Mouse (Mus musculus): ENCODE data around the gene Rybp. TPM values are rescaled to one million over a fixed set of nuclear protein-coding genes. Genes with fewer than 3 reads are reported as not detected.
A peak's percentile ranks its signal among the peaks of the same experiment; 100 is the strongest.

Rybp gene
- polyA plus RNA-seq (2015; fragmentation: Nextera tagmentation; extraction: Ambion mirVana), result 14.4 and 18.8 TPM in 2 replicates

DNA sequence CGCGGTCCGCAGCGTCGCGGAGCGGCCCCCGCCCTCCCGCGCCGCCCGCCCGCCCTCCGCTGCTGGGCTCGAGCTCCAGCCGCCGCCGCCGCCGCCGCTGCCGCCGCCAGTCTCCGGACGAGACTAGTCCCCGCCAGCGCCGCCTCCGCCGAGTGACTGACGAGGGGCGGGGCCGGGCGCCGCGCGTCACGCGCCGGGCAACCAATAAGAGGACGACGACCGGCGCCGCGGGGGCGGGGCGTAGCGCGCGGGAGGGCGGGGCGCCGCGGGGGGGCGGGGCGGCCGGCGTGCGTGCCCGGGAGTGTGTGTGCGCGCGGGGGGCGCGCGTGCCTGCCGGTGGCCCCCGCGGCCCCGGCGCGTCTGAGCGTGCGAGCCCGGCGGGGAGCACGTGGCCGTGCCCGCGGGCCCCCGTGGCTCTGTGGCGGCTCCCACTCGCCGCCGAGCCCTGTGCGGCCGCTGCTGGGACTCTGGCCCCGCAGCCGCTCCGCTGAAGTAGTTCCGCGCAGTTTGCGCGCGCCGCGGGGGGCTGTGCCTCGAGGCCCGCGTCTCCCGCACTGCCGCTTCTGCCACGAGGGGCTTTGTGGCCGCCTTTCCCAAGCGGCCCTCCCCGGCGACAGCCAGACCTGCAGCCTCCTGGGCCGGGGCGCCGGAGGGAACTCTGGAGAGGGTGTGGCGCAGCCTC lies at the start of gene Rybp:
Gene Rybp (minus strand): TSS at position 152 of the 682 bp plus-strand sequence.
- peak; percentile 96 for ATAC-seq (replicated peaks; ENCODE audit: low FRiP score, low read depth)
- H3K36me3 ChIP-seq (ENCODE audit: insufficient read depth, low read length), result no peaks in the 10 kb centered on the region
- H3K9me3 ChIP-seq (replicated peaks; ENCODE audit: low read length), result no peaks in the 10 kb centered on the region
- H3K4me3 ChIP-seq (replicated peaks; ENCODE audit: low read depth, low read length), result peak within 1 kb of the TSS; percentile 80
- under 1% methylated on average over 86 of the region's 112 CpGs for WGBS
- H3K27me3 ChIP-seq (ENCODE audit: insufficient read depth, low read length), result no peaks in the 10 kb centered on the region
- H3K4me1 ChIP-seq (replicated peaks; ENCODE audit: insufficient read depth, low read length), result peaks cover 10% of the 10 kb centered on the region
- peak within 1 kb of the TSS; percentile 95 for H3K27ac ChIP-seq
- no peak for TF ChIP-seq CTCF (IDR thresholded peaks at IDR 0.05; ENCODE audit: low read depth)
- peak within 1 kb of the TSS; percentile 88 for H3K9ac ChIP-seq (ENCODE audit: low read depth, low read length)
- peak; percentile 96 for DNase-seq (ENCODE audit: low spot score)
- peak within 1 kb of the TSS; percentile 94 for H3K4me2 ChIP-seq (ENCODE audit: low read length)

DNA sequence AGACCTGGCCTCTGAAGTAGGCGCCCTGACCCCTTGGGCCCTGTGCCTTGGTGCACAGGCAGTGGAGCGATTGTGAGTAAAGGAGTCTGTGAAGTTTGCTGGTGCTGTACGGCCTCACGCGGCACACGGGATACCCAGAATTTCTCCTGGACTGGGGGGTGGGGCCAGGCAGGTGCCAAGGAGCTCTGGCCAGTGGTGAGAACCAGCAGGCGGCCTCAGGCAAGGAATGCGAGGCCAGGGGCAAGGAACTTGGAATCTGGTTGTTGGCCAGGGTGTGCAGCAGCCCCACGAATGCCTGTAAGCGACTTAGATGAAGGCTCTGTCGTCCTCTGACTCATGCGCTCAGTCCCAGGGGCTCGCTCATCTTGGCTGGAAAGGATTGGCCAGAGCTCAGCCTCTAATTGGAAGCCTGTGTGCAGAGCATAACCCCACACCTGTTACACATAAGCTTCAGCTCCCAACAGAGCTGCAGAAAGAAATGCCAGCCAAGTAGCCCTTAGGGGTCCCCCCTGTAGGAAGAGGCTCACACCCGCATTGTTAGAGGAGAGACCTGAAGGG lies 49.4 kb upstream of the Rybp start:
- Histone ChIP-seq H3K4me3 (replicated peaks; ENCODE audit: low read depth, low read length) (no peak overlapping the region), H3K4me1 (replicated peaks; ENCODE audit: insufficient read depth, low read length) (peaks cover 5% of the 10 kb centered on the region; the same call in 1 of the 2 replicates), H3K27me3 (ENCODE audit: insufficient read depth, low read length) (no peaks in the 10 kb centered on the region), H3K36me3 (ENCODE audit: insufficient read depth, low read length) (no peaks in the 10 kb centered on the region), H3K9ac (ENCODE audit: low read depth, low read length) (no peak overlapping the region), H3K27ac (no peak overlapping the region), H3K4me2 (ENCODE audit: low read length) (0 out of 2 replicates have a peak overlapping the region, but pooled peaks have one; percentile 5), H3K9me3 (replicated peaks; ENCODE audit: low read length) (no peaks in the 10 kb centered on the region)
- 27% methylated on average over 14 of the region's 14 CpGs for WGBS
- TF ChIP-seq CTCF (IDR thresholded peaks at IDR 0.05; ENCODE audit: low read depth), result no peak
- DNase-seq (ENCODE audit: low spot score) (no peak), ATAC-seq (replicated peaks; ENCODE audit: low FRiP score, low read depth) (no peak; the same call in 1 of the 2 replicates)

DNA sequence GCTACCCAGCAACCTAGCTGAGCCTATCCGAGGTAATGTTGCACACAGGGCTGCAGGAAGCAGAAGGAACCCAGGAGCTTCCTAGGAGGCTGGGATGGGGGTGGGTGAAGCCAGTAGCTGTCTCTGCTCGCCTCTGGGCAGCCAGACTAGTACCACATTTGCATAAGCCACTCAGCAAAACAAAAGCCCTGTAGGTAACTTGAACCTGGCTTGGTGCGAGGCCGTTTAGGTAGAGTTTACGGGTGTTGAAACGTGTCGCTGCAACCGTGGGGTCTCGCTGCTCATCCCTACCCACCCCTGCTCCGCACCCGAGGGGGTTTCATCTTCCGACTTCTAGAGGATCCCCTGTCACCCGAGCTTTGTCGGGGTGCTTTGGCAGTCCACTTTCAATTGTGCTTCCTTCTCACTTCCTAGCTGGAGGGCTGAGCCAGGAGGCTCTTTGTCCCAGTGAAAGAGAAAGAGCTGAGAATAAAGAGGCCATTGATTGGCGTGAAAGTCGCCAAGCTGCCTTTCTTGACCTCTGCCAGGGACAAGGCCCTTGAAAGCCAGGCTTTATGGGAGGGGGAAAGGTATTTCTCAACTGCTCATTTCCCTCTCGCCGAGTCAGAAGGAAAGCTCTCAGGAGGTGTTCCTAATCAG lies 48.3 kb upstream of the Rybp start:
- Histone ChIP-seq H3K27me3 (ENCODE audit: insufficient read depth, low read length) (no peaks in the 10 kb centered on the region), H3K9ac (ENCODE audit: low read depth, low read length) (no peak overlapping the region), H3K9me3 (replicated peaks; ENCODE audit: low read length) (no peaks in the 10 kb centered on the region), H3K4me1 (replicated peaks; ENCODE audit: insufficient read depth, low read length) (peaks cover 5% of the 10 kb centered on the region; the same call in 1 of the 2 replicates), H3K36me3 (ENCODE audit: insufficient read depth, low read length) (no peaks in the 10 kb centered on the region), H3K4me3 (replicated peaks; ENCODE audit: low read depth, low read length) (0 out of 2 replicates have a peak overlapping the region, but pooled peaks have one; percentile 0), H3K27ac (no peak overlapping the region), H3K4me2 (ENCODE audit: low read length) (peak overlapping the region; percentile 27)
- DNase-seq (ENCODE audit: low spot score), result peak; percentile 40
- 17% methylated on average over 18 of the region's 18 CpGs for WGBS
- TF ChIP-seq CTCF (IDR thresholded peaks at IDR 0.05; ENCODE audit: low read depth), result no peak
- 0 out of 2 replicates have a peak, but pooled peaks have one; percentile 43 for ATAC-seq (replicated peaks; ENCODE audit: low FRiP score, low read depth)

DNA sequence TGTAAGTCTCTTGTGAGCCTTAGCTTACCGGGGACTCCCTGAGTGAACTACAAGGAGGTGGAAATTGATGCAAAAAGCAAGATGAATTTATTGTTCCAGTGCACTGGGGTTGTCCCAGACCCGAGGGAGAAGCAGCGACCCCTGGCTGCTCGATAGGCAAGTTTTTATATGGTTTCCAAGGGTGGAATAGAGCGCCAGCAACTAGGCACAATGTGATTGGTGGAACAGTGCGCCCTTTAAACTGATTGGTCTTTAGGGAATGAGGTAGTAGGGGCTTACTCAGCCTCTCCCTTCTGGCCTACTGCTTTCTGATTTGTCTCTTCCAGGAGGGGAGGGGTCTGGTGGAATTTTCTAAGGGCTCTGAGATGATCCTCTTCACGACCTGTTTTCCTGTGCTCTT lies 46.5 kb upstream of the Rybp start:
- no peak for ATAC-seq (replicated peaks; ENCODE audit: low FRiP score, low read depth)
- Histone ChIP-seq H3K9me3 (replicated peaks; ENCODE audit: low read length) (no peaks in the 10 kb centered on the region), H3K27ac (no peak overlapping the region), H3K4me1 (replicated peaks; ENCODE audit: insufficient read depth, low read length) (peaks cover 5% of the 10 kb centered on the region; the same call in 1 of the 2 replicates), H3K27me3 (ENCODE audit: insufficient read depth, low read length) (no peaks in the 10 kb centered on the region), H3K4me2 (ENCODE audit: low read length) (no peak overlapping the region), H3K9ac (ENCODE audit: low read depth, low read length) (no peak overlapping the region), H3K36me3 (ENCODE audit: insufficient read depth, low read length) (no peaks in the 10 kb centered on the region), H3K4me3 (replicated peaks; ENCODE audit: low read depth, low read length) (no peak overlapping the region)
- WGBS, result 76% methylated on average over 7 of the region's 7 CpGs
- no peak for DNase-seq (ENCODE audit: low spot score)
- peak; percentile 14; the same call in 1 of the 2 replicates for TF ChIP-seq CTCF (IDR thresholded peaks at IDR 0.05; ENCODE audit: low read depth)

DNA sequence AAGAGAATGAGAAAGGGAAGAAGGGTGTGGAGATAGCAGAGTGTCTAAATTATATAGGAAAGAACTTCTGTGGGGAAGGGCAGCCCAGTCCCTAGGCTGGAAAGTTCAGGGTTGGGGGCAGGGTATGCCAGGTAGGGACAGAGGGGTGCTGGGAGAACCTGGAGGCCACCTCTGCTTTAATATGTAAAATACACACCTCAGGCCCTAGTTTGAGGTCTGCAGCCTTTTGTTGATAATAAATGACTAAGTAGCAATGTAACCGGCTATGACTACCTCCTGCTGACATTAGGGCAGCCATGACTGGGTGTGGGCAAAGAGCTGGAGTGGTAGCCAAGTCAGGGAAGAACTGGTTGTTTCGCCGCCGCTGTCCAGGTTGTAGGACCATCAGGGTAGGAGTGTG lies 45.2 kb upstream of the Rybp start:
- Histone ChIP-seq H3K36me3 (ENCODE audit: insufficient read depth, low read length) (no peaks in the 10 kb centered on the region), H3K27ac (no peak overlapping the region), H3K4me2 (ENCODE audit: low read length) (no peak overlapping the region), H3K4me3 (replicated peaks; ENCODE audit: low read depth, low read length) (no peak overlapping the region), H3K9ac (ENCODE audit: low read depth, low read length) (no peak overlapping the region), H3K4me1 (replicated peaks; ENCODE audit: insufficient read depth, low read length) (peaks cover 5% of the 10 kb centered on the region; the same call in 1 of the 2 replicates), H3K27me3 (ENCODE audit: insufficient read depth, low read length) (no peaks in the 10 kb centered on the region), H3K9me3 (replicated peaks; ENCODE audit: low read length) (no peaks in the 10 kb centered on the region)
- no peak for DNase-seq (ENCODE audit: low spot score)
- WGBS, result 72% methylated on average over 4 of the region's 4 CpGs
- no peak for ATAC-seq (replicated peaks; ENCODE audit: low FRiP score, low read depth)
- TF ChIP-seq CTCF (IDR thresholded peaks at IDR 0.05; ENCODE audit: low read depth), result no peak

DNA sequence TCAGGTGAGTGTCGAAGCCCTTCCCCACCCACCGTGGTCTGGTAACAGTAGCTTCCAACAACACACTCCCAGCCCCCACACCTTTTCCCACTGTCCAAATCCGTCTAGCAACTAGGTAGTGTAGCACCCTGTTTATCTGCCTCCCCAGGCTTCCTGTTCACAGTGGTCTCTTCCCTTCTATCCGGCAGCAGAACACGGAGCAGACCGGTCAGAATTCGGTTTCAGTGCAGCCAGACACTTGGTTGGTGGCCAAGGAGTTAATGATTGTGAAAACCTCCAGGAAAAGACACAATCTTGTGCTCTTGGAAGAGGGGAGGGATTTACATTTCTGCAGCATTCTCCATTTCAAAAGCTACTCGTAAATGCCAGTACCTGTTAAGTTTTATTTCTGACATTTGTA lies 44.3 kb upstream of the Rybp start:
- H3K27ac ChIP-seq, result no peak overlapping the region
- H3K9me3 ChIP-seq (replicated peaks; ENCODE audit: low read length), result no peaks in the 10 kb centered on the region
- no peaks in the 10 kb centered on the region for H3K36me3 ChIP-seq (ENCODE audit: insufficient read depth, low read length)
- no peak overlapping the region for H3K9ac ChIP-seq (ENCODE audit: low read depth, low read length)
- no peak for TF ChIP-seq CTCF (IDR thresholded peaks at IDR 0.05; ENCODE audit: low read depth)
- H3K4me3 ChIP-seq (replicated peaks; ENCODE audit: low read depth, low read length), result no peak overlapping the region
- no peak overlapping the region for H3K4me2 ChIP-seq (ENCODE audit: low read length)
- no peaks in the 10 kb centered on the region for H3K27me3 ChIP-seq (ENCODE audit: insufficient read depth, low read length)
- no peak for ATAC-seq (replicated peaks; ENCODE audit: low FRiP score, low read depth)
- WGBS, result 21% methylated on average over 8 of the region's 8 CpGs
- H3K4me1 ChIP-seq (replicated peaks; ENCODE audit: insufficient read depth, low read length), result peaks cover 2% of the 10 kb centered on the region; the same call in 1 of the 2 replicates
- DNase-seq (ENCODE audit: low spot score), result no peak

Measured in kidney, postnatal 0 days (tissue).